Mouse (Mus musculus): ENCODE data around the gene Asxl2. TPM values are rescaled to one million over a fixed set of nuclear protein-coding genes. Genes with fewer than 3 reads are reported as not detected.

Gene Asxl2
- polyA plus RNA-seq, 1 experiment from 2014 or later = 8.5 TPM

GRCm38 (mm10) chr12:3547506-3547905 lies 120.8 kb downstream of the Asxl2 start:
- Histone ChIP-seq H3K27me3 (replicated peaks; ENCODE audit: insufficient read depth, low read length) (no peaks in the 10 kb centered on the region), H3K9me3 (ENCODE audit: low read length) (no peaks in the 10 kb centered on the region), H3K4me2 (replicated peaks; ENCODE audit: low read depth, low read length) (no peak overlapping the region), H3K4me1 (ENCODE audit: insufficient read depth, low read depth, low read length) (no peaks in the 10 kb centered on the region), H3K27ac (ENCODE audit: low read length) (no peak overlapping the region), H3K36me3 (ENCODE audit: insufficient read depth, low read length) (no peaks in the 10 kb centered on the region), H3K4me3 (ENCODE audit: low read depth, low read length) (no peak overlapping the region), H3K9ac (replicated peaks; ENCODE audit: low read depth) (no peak overlapping the region)
- DNase-seq (ENCODE audit: low spot score) = no peak
- ATAC-seq = no peak
- TF ChIP-seq CTCF (IDR thresholded peaks at IDR 0.05) (no peak), EP300 (IDR thresholded peaks at IDR 0.05) (no peak)
- 51% methylated on average over 4 of the region's 4 CpGs for WGBS

DNA sequence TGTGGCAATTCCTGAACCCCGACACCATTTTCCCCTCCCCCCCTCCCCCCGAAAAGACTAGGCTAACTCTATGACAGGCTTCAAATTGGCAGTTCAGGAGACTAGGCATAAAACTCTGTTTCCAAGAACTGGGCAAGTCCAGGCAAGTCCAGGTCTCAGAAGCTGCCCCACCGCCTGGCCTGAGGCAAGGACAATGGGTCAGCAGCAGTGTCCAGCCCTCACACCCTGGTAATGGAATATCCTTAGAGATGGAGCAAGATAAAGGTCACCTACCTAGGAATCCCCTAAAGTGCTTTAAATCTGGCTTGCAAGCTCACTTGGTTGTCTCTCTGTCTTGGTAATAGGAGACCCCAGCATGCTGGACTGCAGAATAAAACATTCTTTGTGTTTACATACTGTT lies 121.3 kb downstream of the Asxl2 start:
- H3K4me2 ChIP-seq (replicated peaks; ENCODE audit: low read depth, low read length) = no peak overlapping the region

DNA sequence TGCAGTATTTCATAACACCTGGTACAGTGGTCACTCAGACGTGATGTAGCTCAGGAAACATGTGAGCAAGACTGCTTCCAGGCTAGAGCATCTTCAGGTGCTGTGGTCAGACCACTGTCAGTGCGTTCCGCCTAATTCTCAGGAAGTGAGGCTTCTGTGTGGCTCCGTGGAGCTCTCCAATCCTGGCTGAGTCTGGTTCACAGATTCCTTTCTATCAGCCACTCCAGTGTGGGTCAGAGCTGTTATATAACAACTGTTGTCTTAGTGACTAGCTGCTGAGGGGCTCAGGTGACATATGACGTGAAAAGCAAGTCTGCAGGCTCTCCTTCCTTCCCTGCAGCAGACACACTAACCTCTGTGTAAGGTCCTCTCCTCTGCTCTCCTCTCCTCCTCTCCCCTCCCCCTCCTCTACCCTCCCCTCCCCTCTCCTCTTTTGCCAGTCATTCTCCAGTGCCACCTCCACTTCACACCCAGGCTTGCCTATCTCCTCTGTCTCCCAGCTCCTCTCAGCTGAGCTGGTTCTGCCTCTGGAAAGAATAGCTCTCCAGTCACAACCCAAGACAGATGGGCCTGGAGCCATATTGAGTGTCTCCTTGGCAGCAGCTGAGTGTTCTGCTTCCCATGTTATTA lies 122.0 kb downstream of the Asxl2 start:
- no peaks in the 10 kb centered on the region for H3K9me3 ChIP-seq (ENCODE audit: low read length)
- H3K27ac ChIP-seq (ENCODE audit: low read length) = no peak overlapping the region
- ATAC-seq (peak; percentile 35; the same call in 1 of the 2 replicates), DNase-seq (ENCODE audit: low spot score) (no peak)
- no peak overlapping the region for H3K4me2 ChIP-seq (replicated peaks; ENCODE audit: low read depth, low read length)
- H3K9ac ChIP-seq (replicated peaks; ENCODE audit: low read depth) = no peak overlapping the region
- TF ChIP-seq CTCF (IDR thresholded peaks at IDR 0.05) (no peak), EP300 (IDR thresholded peaks at IDR 0.05) (no peak)
- 33% methylated on average over 5 of the region's 5 CpGs for WGBS
- no peak overlapping the region for H3K4me3 ChIP-seq (ENCODE audit: low read depth, low read length)
- H3K36me3 ChIP-seq (ENCODE audit: insufficient read depth, low read length) = no peaks in the 10 kb centered on the region
- H3K27me3 ChIP-seq (replicated peaks; ENCODE audit: insufficient read depth, low read length) = no peaks in the 10 kb centered on the region
- H3K4me1 ChIP-seq (ENCODE audit: insufficient read depth, low read depth, low read length) = no peaks in the 10 kb centered on the region

More for the DNA sequence above, 121.3 kb downstream of the Asxl2 start:
- Histone ChIP-seq H3K27ac (ENCODE audit: low read length) (no peak overlapping the region), H3K27me3 (replicated peaks; ENCODE audit: insufficient read depth, low read length) (no peaks in the 10 kb centered on the region), H3K4me3 (ENCODE audit: low read depth, low read length) (no peak overlapping the region), H3K36me3 (ENCODE audit: insufficient read depth, low read length) (no peaks in the 10 kb centered on the region), H3K4me1 (ENCODE audit: insufficient read depth, low read depth, low read length) (no peaks in the 10 kb centered on the region), H3K9ac (replicated peaks; ENCODE audit: low read depth) (no peak overlapping the region), H3K9me3 (ENCODE audit: low read length) (no peaks in the 10 kb centered on the region)
- TF ChIP-seq CTCF (IDR thresholded peaks at IDR 0.05) (no peak), EP300 (IDR thresholded peaks at IDR 0.05) (no peak)
- DNase-seq (ENCODE audit: low spot score) (no peak), ATAC-seq (no peak)
- 53% methylated on average over 3 of the region's 3 CpGs for WGBS

GRCm38 (mm10) chr12:3550280-3550679 lies 123.6 kb downstream of the Asxl2 start:
- peak; percentile 17 for DNase-seq (ENCODE audit: low spot score)
- TF ChIP-seq EP300 (IDR thresholded peaks at IDR 0.05) (no peak), CTCF (IDR thresholded peaks at IDR 0.05) (peak; percentile 58)
- peak; percentile 23; the same call in 1 of the 2 replicates for ATAC-seq
- H3K36me3 ChIP-seq (ENCODE audit: insufficient read depth, low read length) = no peaks in the 10 kb centered on the region
- H3K4me1 ChIP-seq (ENCODE audit: insufficient read depth, low read depth, low read length) = no peaks in the 10 kb centered on the region
- no peak overlapping the region for H3K9ac ChIP-seq (replicated peaks; ENCODE audit: low read depth)
- H3K4me2 ChIP-seq (replicated peaks; ENCODE audit: low read depth, low read length) = 0 out of 2 replicates have a peak overlapping the region, but pooled peaks have one; percentile 11
- WGBS = 16% methylated on average over 13 of the region's 13 CpGs
- no peak overlapping the region for H3K27ac ChIP-seq (ENCODE audit: low read length)
- no peak overlapping the region for H3K4me3 ChIP-seq (ENCODE audit: low read depth, low read length)
- H3K27me3 ChIP-seq (replicated peaks; ENCODE audit: insufficient read depth, low read length) = no peaks in the 10 kb centered on the region
- no peaks in the 10 kb centered on the region for H3K9me3 ChIP-seq (ENCODE audit: low read length)

Other genes with a start within 250 kb of the Asxl2 start
- gene Rab10, start 116.9 kb upstream of the Asxl2 start, polyA plus RNA-seq (2015; fragmentation: Nextera tagmentation; extraction: Ambion mirVana) = 58.4 and 65.4 TPM in 2 replicates
- gene Kif3c, start 61.7 kb upstream of the Asxl2 start, polyA plus RNA-seq (2015; fragmentation: Nextera tagmentation; extraction: Ambion mirVana) = 5.6 and 5.9 TPM in 2 replicates
- gene Dtnb, start 145.5 kb downstream of the Asxl2 start, polyA plus RNA-seq (2015; fragmentation: Nextera tagmentation; extraction: Ambion mirVana) = 14.5 and 18.8 TPM in 2 replicates

Data from lung, postnatal 0 days (tissue).